Mouse (Mus musculus): ENCODE measurements around the gene Aftph. TPM values are rescaled to one million over a fixed set of nuclear protein-coding genes. Genes with fewer than 3 reads are reported as not detected.
A peak's percentile ranks its signal among the peaks of the same experiment; 100 is the strongest.

Aftph gene
- polyA plus RNA-seq, 1 experiment from 2014 or later = 28.1 TPM

GRCm38 (mm10) chr11:20646986-20647726 lies 94.2 kb downstream of the Aftph start:
- H3K36me3 ChIP-seq (ENCODE audit: control insufficient read depth, insufficient read depth, low read length) = no peaks in the 10 kb centered on the region
- peak overlapping the region; percentile 44; the same call in 1 of the 2 replicates for H3K27ac ChIP-seq (ENCODE audit: low read depth, low read length)
- H3K4me2 ChIP-seq (ENCODE audit: low read depth) = no peak overlapping the region
- DNase-seq (ENCODE audit: low spot score) = peak; percentile 31
- no peak overlapping the region for H3K4me3 ChIP-seq (ENCODE audit: low read depth, low read length)
- 42% methylated on average over 10 of the region's 10 CpGs for WGBS
- H3K4me1 ChIP-seq (ENCODE audit: control insufficient read depth, insufficient read depth, low read length) = peaks cover 30% of the 10 kb centered on the region
- H3K9ac ChIP-seq (ENCODE audit: low read length) = no peak overlapping the region
- no peak for ATAC-seq (ENCODE audit: insufficient read depth, low FRiP score, low TSS enrichment)
- no peaks in the 10 kb centered on the region for H3K9me3 ChIP-seq (ENCODE audit: control insufficient read depth, low read length)
- H3K27me3 ChIP-seq (ENCODE audit: control insufficient read depth, insufficient read depth, low read length) = no peaks in the 10 kb centered on the region

GRCm38 (mm10) chr11:20646142-20646541 lies 95.2 kb downstream of the Aftph start:
- Histone ChIP-seq H3K4me2 (ENCODE audit: low read depth) (no peak overlapping the region), H3K4me3 (ENCODE audit: low read depth, low read length) (no peak overlapping the region), H3K36me3 (ENCODE audit: control insufficient read depth, insufficient read depth, low read length) (no peaks in the 10 kb centered on the region), H3K27ac (ENCODE audit: low read depth, low read length) (no peak overlapping the region), H3K9me3 (ENCODE audit: control insufficient read depth, low read length) (no peaks in the 10 kb centered on the region), H3K9ac (ENCODE audit: low read length) (no peak overlapping the region), H3K27me3 (ENCODE audit: control insufficient read depth, insufficient read depth, low read length) (no peaks in the 10 kb centered on the region), H3K4me1 (ENCODE audit: control insufficient read depth, insufficient read depth, low read length) (peaks cover 29% of the 10 kb centered on the region)
- DNase-seq (ENCODE audit: low spot score) = no peak
- 67% methylated on average over 6 of the region's 6 CpGs for WGBS
- ATAC-seq (ENCODE audit: insufficient read depth, low FRiP score, low TSS enrichment) = no peak

GRCm38 (mm10) chr11:20645521-20645920 lies 95.9 kb downstream of the Aftph start:
- peaks cover 25% of the 10 kb centered on the region for H3K4me1 ChIP-seq (ENCODE audit: control insufficient read depth, insufficient read depth, low read length)

GRCm38 (mm10) chr11:20644872-20645271 lies 96.5 kb downstream of the Aftph start:
- Histone ChIP-seq H3K4me2 (ENCODE audit: low read depth) (no peak overlapping the region), H3K9me3 (ENCODE audit: control insufficient read depth, low read length) (no peaks in the 10 kb centered on the region), H3K27ac (ENCODE audit: low read depth, low read length) (no peak overlapping the region), H3K36me3 (ENCODE audit: control insufficient read depth, insufficient read depth, low read length) (no peaks in the 10 kb centered on the region), H3K27me3 (ENCODE audit: control insufficient read depth, insufficient read depth, low read length) (no peaks in the 10 kb centered on the region), H3K4me3 (ENCODE audit: low read depth, low read length) (no peak overlapping the region), H3K9ac (ENCODE audit: low read length) (no peak overlapping the region), H3K4me1 (ENCODE audit: control insufficient read depth, insufficient read depth, low read length) (peaks cover 28% of the 10 kb centered on the region)
- DNase-seq (ENCODE audit: low spot score) (peak; percentile 8), ATAC-seq (ENCODE audit: insufficient read depth, low FRiP score, low TSS enrichment) (no peak)
- 66% methylated on average over 6 of the region's 6 CpGs for WGBS

More at GRCm38 (mm10) chr11:20645521-20645920, 95.9 kb downstream of the Aftph start:
- H3K4me3 ChIP-seq (ENCODE audit: low read depth, low read length) = no peak overlapping the region
- H3K4me2 ChIP-seq (ENCODE audit: low read depth) = no peak overlapping the region
- 85% methylated on average over 3 of the region's 3 CpGs for WGBS
- H3K9ac ChIP-seq (ENCODE audit: low read length) = no peak overlapping the region
- no peaks in the 10 kb centered on the region for H3K9me3 ChIP-seq (ENCODE audit: control insufficient read depth, low read length)
- H3K36me3 ChIP-seq (ENCODE audit: control insufficient read depth, insufficient read depth, low read length) = no peaks in the 10 kb centered on the region
- no peak overlapping the region for H3K27ac ChIP-seq (ENCODE audit: low read depth, low read length)
- no peaks in the 10 kb centered on the region for H3K27me3 ChIP-seq (ENCODE audit: control insufficient read depth, insufficient read depth, low read length)
- DNase-seq (ENCODE audit: low spot score) = no peak
- ATAC-seq (ENCODE audit: insufficient read depth, low FRiP score, low TSS enrichment) = no peak

GRCm38 (mm10) chr11:20644166-20644565 lies 97.2 kb downstream of the Aftph start:
- 70% methylated on average over 1 of the region's 1 CpGs for WGBS
- Histone ChIP-seq H3K27ac (ENCODE audit: low read depth, low read length) (no peak overlapping the region), H3K9me3 (ENCODE audit: control insufficient read depth, low read length) (no peaks in the 10 kb centered on the region)

DNA sequence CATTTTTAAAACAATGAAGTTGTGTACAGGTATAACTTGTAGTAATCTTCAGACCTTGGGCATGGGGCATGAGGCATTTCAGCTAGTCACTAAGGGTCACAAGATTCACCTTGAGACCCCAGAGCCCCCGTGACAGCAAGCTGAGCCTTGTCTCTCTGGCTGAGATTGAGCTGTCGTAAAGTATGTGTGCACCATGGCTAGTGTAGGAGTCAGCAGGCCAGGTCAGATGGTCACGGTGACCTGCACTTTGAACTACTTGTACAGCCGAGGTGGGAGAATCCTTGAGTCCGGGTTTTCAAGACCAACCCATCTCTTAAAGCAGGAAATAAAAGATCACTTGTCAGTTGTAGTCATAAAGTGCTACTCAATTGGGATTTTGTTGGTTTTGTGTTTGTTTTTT lies 98.2 kb downstream of the Aftph start:
- no peak for DNase-seq (ENCODE audit: low spot score)
- 49% methylated on average over 5 of the region's 5 CpGs for WGBS
- no peak overlapping the region for H3K4me2 ChIP-seq (ENCODE audit: low read depth)

More at GRCm38 (mm10) chr11:20644166-20644565, 97.2 kb downstream of the Aftph start:
- Histone ChIP-seq H3K9ac (ENCODE audit: low read length) (no peak overlapping the region), H3K4me1 (ENCODE audit: control insufficient read depth, insufficient read depth, low read length) (peaks cover 30% of the 10 kb centered on the region), H3K27me3 (ENCODE audit: control insufficient read depth, insufficient read depth, low read length) (no peaks in the 10 kb centered on the region), H3K36me3 (ENCODE audit: control insufficient read depth, insufficient read depth, low read length) (no peaks in the 10 kb centered on the region), H3K4me3 (ENCODE audit: low read depth, low read length) (no peak overlapping the region), H3K4me2 (ENCODE audit: low read depth) (no peak overlapping the region)
- ATAC-seq (ENCODE audit: insufficient read depth, low FRiP score, low TSS enrichment) (no peak), DNase-seq (ENCODE audit: low spot score) (peak; percentile 3)

GRCm38 (mm10) chr11:20642321-20642720 lies 99.1 kb downstream of the Aftph start:
- H3K27me3 ChIP-seq (ENCODE audit: control insufficient read depth, insufficient read depth, low read length) = no peaks in the 10 kb centered on the region
- no peak overlapping the region for H3K27ac ChIP-seq (ENCODE audit: low read depth, low read length)
- peaks cover 23% of the 10 kb centered on the region for H3K4me1 ChIP-seq (ENCODE audit: control insufficient read depth, insufficient read depth, low read length)
- no peak overlapping the region for H3K9ac ChIP-seq (ENCODE audit: low read length)
- H3K4me2 ChIP-seq (ENCODE audit: low read depth) = no peak overlapping the region
- ATAC-seq (ENCODE audit: insufficient read depth, low FRiP score, low TSS enrichment) (no peak), DNase-seq (ENCODE audit: low spot score) (peak; percentile 3)
- no peak overlapping the region for H3K4me3 ChIP-seq (ENCODE audit: low read depth, low read length)
- WGBS = 91% methylated on average over 5 of the region's 5 CpGs
- no peaks in the 10 kb centered on the region for H3K9me3 ChIP-seq (ENCODE audit: control insufficient read depth, low read length)
- no peaks in the 10 kb centered on the region for H3K36me3 ChIP-seq (ENCODE audit: control insufficient read depth, insufficient read depth, low read length)

More for the DNA sequence above, 98.2 kb downstream of the Aftph start:
- no peaks in the 10 kb centered on the region for H3K9me3 ChIP-seq (ENCODE audit: control insufficient read depth, low read length)
- no peaks in the 10 kb centered on the region for H3K27me3 ChIP-seq (ENCODE audit: control insufficient read depth, insufficient read depth, low read length)
- no peak overlapping the region for H3K27ac ChIP-seq (ENCODE audit: low read depth, low read length)
- H3K9ac ChIP-seq (ENCODE audit: low read length) = no peak overlapping the region
- H3K36me3 ChIP-seq (ENCODE audit: control insufficient read depth, insufficient read depth, low read length) = no peaks in the 10 kb centered on the region
- no peak overlapping the region for H3K4me3 ChIP-seq (ENCODE audit: low read depth, low read length)
- ATAC-seq (ENCODE audit: insufficient read depth, low FRiP score, low TSS enrichment) = no peak
- H3K4me1 ChIP-seq (ENCODE audit: control insufficient read depth, insufficient read depth, low read length) = peaks cover 30% of the 10 kb centered on the region

- Histone ChIP-seq H3K9ac (ENCODE audit: low read length) (peak overlapping the region; percentile 8; the same call in 1 of the 2 replicates), H3K4me3 (ENCODE audit: low read depth, low read length) (no peak overlapping the region), H3K9me3 (ENCODE audit: control insufficient read depth, low read length) (no peaks in the 10 kb centered on the region), H3K4me2 (ENCODE audit: low read depth) (peak overlapping the region; percentile 25), H3K27ac (ENCODE audit: low read depth, low read length) (peak overlapping the region; percentile 36; the same call in 1 of the 2 replicates), H3K36me3 (ENCODE audit: control insufficient read depth, insufficient read depth, low read length) (no peaks in the 10 kb centered on the region), H3K4me1 (ENCODE audit: control insufficient read depth, insufficient read depth, low read length) (peaks cover 12% of the 10 kb centered on the region), H3K27me3 (ENCODE audit: control insufficient read depth, insufficient read depth, low read length) (no peaks in the 10 kb centered on the region)
- peak; percentile 90 for ATAC-seq (ENCODE audit: insufficient read depth, low FRiP score, low TSS enrichment)
- 1% methylated on average over 11 of the region's 11 CpGs for WGBS
- peak; percentile 72 for DNase-seq (ENCODE audit: low spot score)
Observed at GRCm38 (mm10) chr11:20639918-20640447, 101.4 kb downstream of the Aftph start.

DNA sequence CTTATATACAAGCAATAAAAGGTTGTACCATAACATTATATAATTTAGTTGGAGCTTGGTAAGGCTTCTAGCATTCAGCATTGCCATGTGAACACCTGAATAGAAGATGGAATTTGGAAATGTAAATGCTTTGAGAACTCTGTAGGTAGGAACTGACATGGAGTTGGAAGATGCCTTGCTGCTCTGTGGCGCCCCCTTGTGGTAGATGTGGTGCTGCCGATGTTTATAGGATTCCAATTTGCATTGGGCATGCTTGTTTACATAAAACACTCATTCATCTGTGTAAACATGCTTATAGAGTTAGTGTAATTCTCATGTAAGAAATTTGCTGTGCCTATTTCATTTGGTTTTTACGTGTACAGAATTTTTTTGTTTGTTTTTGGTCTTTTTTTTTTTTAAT lies 102.5 kb downstream of the Aftph start:
- Histone ChIP-seq H3K4me3 (ENCODE audit: low read depth, low read length) (no peak overlapping the region), H3K27ac (ENCODE audit: low read depth, low read length) (no peak overlapping the region), H3K4me2 (ENCODE audit: low read depth) (no peak overlapping the region), H3K9ac (ENCODE audit: low read length) (no peak overlapping the region), H3K36me3 (ENCODE audit: control insufficient read depth, insufficient read depth, low read length) (no peaks in the 10 kb centered on the region), H3K4me1 (ENCODE audit: control insufficient read depth, insufficient read depth, low read length) (peaks cover 8% of the 10 kb centered on the region), H3K9me3 (ENCODE audit: control insufficient read depth, low read length) (no peaks in the 10 kb centered on the region), H3K27me3 (ENCODE audit: control insufficient read depth, insufficient read depth, low read length) (no peaks in the 10 kb centered on the region)
- WGBS = 33% methylated on average over 3 of the region's 3 CpGs
- DNase-seq (ENCODE audit: low spot score) (peak; percentile 77), ATAC-seq (ENCODE audit: insufficient read depth, low FRiP score, low TSS enrichment) (no peak)

Measured in neural tube, embryonic 11.5 days (tissue).